Mouse (Mus musculus) left cerebral cortex, postnatal 25 days (tissue): Measurements from ENCODE around the gene Lrrtm3. TPM values are rescaled to one million over a fixed set of nuclear protein-coding genes. Genes with fewer than 3 reads are reported as not detected.

Experiments used
- DNase-seq, 2 experiments: peaks; one replicate each; pipeline ENCODE4 v3.0.0; 2022; ENCODE audit warnings: low spot score in 2 of 2, mixed read lengths in 1 of 2
- intact Hi-C: fragments of 180-260 bp; cut with DNase I; formaldehyde crosslinking; loops from one replicate; pipeline ENCODE4 v1.15.1; 2025
- total RNA-seq, 2 experiments: library from RNA; stranded (reverse); gene quantifications; 2 replicates each; pipeline ENCODE4 v1.2.3; 2021

The Lrrtm3 gene
- total RNA-seq, 2 experiments from 2014 or later, result 75.3 to 82.2 TPM

GRCm38 (mm10) chr10:63950867-63951266 lies 139.2 kb downstream of the Lrrtm3 start:
- peak in 1 of 2 experiments; percentile 23 for DNase-seq
- intact Hi-C loops, result no loop called here

GRCm38 (mm10) chr10:63947266-63947665 lies 142.8 kb downstream of the Lrrtm3 start:
- DNase-seq, result peak; percentile 43 to 77
- intact Hi-C loops, result no loop called here

GRCm38 (mm10) chr10:63945534-63945933 lies 144.5 kb downstream of the Lrrtm3 start:
- DNase-seq, result no peak
- intact Hi-C loops, result no loop called here

GRCm38 (mm10) chr10:63933946-63934345 lies 156.1 kb downstream of the Lrrtm3 start:
- no peak for DNase-seq
- intact Hi-C loops, result no loop called here

GRCm38 (mm10) chr10:63927334-63927733 lies 162.7 kb downstream of the Lrrtm3 start, which contains the start of gene Gm10118:
Gm10118 (minus strand) TSS chr10:63927434.
- DNase-seq, result no peak
- intact Hi-C loops, result no loop called here

- DNase-seq, result no peak
- intact Hi-C loops, result no loop called here
Measured at GRCm38 (mm10) chr10:63908878-63909277, 181.2 kb downstream of the Lrrtm3 start.

GRCm38 (mm10) chr10:63899891-63900290 lies 190.2 kb downstream of the Lrrtm3 start:
- no peak for DNase-seq
- intact Hi-C loops, result loop anchor here (10.0 kb wide), 1 partner anchor 315 kb away; no protein-coding TSS in a partner anchor

GRCm38 (mm10) chr10:63894612-63895011 lies 195.5 kb downstream of the Lrrtm3 start:
- intact Hi-C loops, result loop anchor here (10.0 kb wide), 1 partner anchor 310 kb away; no protein-coding TSS in a partner anchor

GRCm38 (mm10) chr10:63886449-63887088 lies 203.5 kb downstream of the Lrrtm3 start:
- DNase-seq, result peak in 1 of 2 experiments; percentile 21

More at GRCm38 (mm10) chr10:63894612-63895011, 195.5 kb downstream of the Lrrtm3 start:
- DNase-seq, result peak in 1 of 2 experiments; percentile 57

GRCm38 (mm10) chr10:63880462-63880903 lies 209.6 kb downstream of the Lrrtm3 start:
- intact Hi-C loops, result no loop called here
- peak in 1 of 2 experiments; percentile 34 for DNase-seq

More at GRCm38 (mm10) chr10:63886449-63887088, 203.5 kb downstream of the Lrrtm3 start:
- intact Hi-C loops, result no loop called here

Other genes starting within 250 kb of the Lrrtm3 start
- gene Gm10118, start 162.8 kb downstream of the Lrrtm3 start, total RNA-seq, result 1 to 10 TPM; 8.7 to 9.1 TPM